Mouse (Mus musculus) midbrain, embryonic 15.5 days (tissue): ENCODE data around the gene Ncf1. TPM values are rescaled to one million over a fixed set of nuclear protein-coding genes. Genes with fewer than 3 reads are reported as not detected.
A peak's percentile ranks its signal among the peaks of the same experiment; 100 is the strongest.

Experiments
- ATAC-seq: fragments of 200-750 bp; cut with Nextera tagmentation; replicated peaks from 2 replicates; pipeline ENCODE4 v1.8.0; 2017; ENCODE audit warnings: moderate TSS enrichment
- H3K27ac ChIP-seq: fragments of 300-500 bp; sonication (generic); 2 replicates; pipeline ENCODE4 v1.5.1; 2015; ENCODE audit warnings: mild to moderate bottlenecking, inconsistent platforms
- H3K27me3 ChIP-seq: fragments of 300-500 bp; sonication (generic); replicated peaks from 2 replicates; pipeline ENCODE4 v1.6.1; 2015; ENCODE audit warnings: inconsistent platforms
- H3K36me3 ChIP-seq: fragments of 300-500 bp; sonication (generic); replicated peaks from 2 replicates; pipeline ENCODE4 v1.6.1; 2015; ENCODE audit warnings: inconsistent platforms
- H3K4me1 ChIP-seq: fragments of 300-500 bp; sonication (generic); 2 replicates; pipeline ENCODE4 v1.6.1; 2015; ENCODE audit warnings: inconsistent platforms
- H3K4me2 ChIP-seq: fragments of 300-500 bp; sonication (generic); 2 replicates; pipeline ENCODE4 v1.6.1; 2015; ENCODE audit warnings: inconsistent platforms, mild to moderate bottlenecking, moderate library complexity
- H3K4me3 ChIP-seq: fragments of 300-500 bp; sonication (generic); 2 replicates; pipeline ENCODE4 v1.5.1; 2015; ENCODE audit warnings: mild to moderate bottlenecking, inconsistent platforms
- H3K9ac ChIP-seq: fragments of 300-500 bp; sonication (generic); 2 replicates; pipeline ENCODE4 v1.6.1; 2015; ENCODE audit warnings: mild to moderate bottlenecking, inconsistent platforms
- H3K9me3 ChIP-seq: fragments of 300-500 bp; sonication (generic); 2 replicates; pipeline ENCODE4 v1.6.1; 2016; ENCODE audit warnings: inconsistent platforms
- WGBS: fragments of 180-500 bp; shearing (Covaris S2); methylation state at CpG from one replicate; pipeline ENCODE4 v1.1.7; 2015; ENCODE audit warnings: mixed read lengths; 5-methylcytosine and 5-hydroxymethylcytosine counted together
- polyA plus RNA-seq: library from polyadenylated mRNA; unstranded; fragments of >200 nt; fragmentation: Nextera tagmentation; extraction: Ambion mirVana; gene quantifications from 2 replicates; pipeline ENCODE4 v1.2.1, GENCODE M21; 2015

The Ncf1 gene
- polyA plus RNA-seq, 1 experiment from 2014 or later = 3.3 TPM

DNA sequence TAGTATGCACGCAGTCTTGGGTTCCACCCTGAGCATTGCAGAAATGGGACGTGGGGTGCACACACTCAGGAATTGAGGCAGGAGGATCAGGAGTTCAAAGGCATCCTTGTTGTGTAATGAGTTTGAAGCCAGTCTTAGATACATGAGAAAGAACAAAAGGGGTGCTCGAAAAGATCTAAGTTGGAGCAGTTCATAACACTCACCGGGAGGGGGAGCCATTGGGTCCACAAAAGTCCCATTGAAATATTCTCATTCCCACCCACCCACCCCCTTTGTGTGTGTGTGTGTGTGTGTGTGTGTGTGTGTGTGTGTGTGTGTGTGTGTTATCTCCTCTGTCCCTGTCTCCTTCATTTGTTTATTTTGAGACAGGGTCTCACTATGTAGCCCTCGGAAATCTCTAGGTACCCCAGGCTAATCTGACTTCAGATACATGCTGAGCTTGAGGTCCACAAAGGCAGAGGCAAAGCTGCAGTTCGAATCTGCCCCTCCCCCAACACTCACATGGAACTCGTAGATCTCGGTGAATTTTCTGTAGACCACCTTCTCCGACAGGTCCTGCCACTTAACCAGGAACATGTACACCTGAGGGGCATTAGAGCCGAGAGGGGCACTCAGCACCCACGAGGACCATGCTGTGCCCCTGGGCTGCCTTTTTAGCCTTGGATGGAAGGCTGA, 1.7 kb downstream of the Ncf1 start:
- Histone ChIP-seq H3K4me3 (no peak overlapping the region), H3K9ac (no peak overlapping the region), H3K27ac (no peak overlapping the region), H3K36me3 (no peaks in the 10 kb centered on the region), H3K4me1 (no peaks in the 10 kb centered on the region), H3K9me3 (no peaks in the 10 kb centered on the region), H3K27me3 (peaks cover 3% of the 10 kb centered on the region; the same call in 1 of the 2 replicates), H3K4me2 (no peak overlapping the region)
- 34% methylated on average over 11 of the region's 11 CpGs for WGBS
- ATAC-seq = no peak

DNA sequence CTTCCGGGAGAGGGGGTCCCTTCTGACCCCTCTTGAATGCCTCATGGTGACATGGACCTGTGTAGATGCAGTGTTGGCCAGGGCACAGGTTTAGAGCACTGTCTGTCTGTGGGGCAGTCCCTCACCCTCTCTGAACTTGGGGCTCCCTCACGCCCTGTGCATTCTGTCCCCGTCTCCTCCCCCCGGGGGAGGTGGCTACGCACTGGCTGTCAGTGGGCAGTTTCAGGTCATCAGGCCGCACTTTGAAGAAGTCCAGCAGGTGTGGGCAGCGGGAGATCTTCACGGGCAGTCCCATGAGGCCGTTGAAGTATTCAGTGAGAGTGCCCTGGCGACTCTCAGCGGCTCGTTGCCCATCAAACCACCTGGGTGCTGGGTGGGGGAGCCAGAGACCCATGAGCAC, 2.5 kb downstream of the Ncf1 start:
- no peaks in the 10 kb centered on the region for H3K9me3 ChIP-seq
- no peak overlapping the region for H3K4me3 ChIP-seq
- no peak overlapping the region for H3K27ac ChIP-seq
- H3K36me3 ChIP-seq = no peaks in the 10 kb centered on the region
- H3K4me2 ChIP-seq = no peak overlapping the region
- peaks cover 4% of the 10 kb centered on the region for H3K4me1 ChIP-seq
- no peak overlapping the region for H3K9ac ChIP-seq
- ATAC-seq = 0 out of 2 replicates have a peak, but pooled peaks have one; percentile 35
- peaks cover 9% of the 10 kb centered on the region for H3K27me3 ChIP-seq
- WGBS = 71% methylated on average over 12 of the region's 12 CpGs

DNA sequence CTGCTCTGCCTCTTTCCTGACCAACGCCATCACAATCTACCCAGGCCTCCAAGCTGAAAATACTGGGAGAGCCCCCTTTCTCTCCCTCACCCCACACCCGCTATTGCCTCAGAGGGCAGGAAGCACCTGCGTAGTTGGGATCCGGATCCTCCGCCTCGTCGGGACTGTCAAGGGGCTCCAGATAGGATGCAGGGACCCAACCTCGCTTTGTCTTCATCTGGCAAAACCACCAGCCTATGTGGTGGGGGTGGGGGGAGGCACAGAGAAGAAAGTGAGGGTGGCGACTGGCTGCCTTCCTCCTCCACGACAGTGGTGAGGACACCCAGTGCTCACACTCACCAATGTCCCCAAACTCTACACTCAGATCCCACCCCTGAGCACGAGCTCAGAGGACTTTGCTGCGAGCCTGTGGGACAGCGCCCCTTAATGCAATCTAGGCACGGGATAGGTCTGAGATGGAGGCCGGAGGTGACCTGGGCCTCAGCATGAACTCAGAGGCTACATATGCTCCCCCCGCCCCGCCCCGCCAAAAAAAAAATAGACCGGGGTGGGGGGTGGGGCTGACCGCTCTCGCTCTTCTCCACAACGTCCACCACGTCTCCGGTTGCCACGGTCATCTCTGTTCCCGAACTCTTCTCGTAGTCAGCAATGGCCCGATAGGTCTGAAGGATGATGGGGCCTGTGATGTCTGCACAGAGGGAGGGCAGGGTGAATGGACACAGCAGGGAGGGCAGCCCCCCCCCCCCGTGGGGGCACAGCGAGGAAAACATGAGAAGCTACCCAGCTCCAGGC, 4.1 kb downstream of the Ncf1 start:
- Histone ChIP-seq H3K4me1 (peaks cover 7% of the 10 kb centered on the region), H3K27me3 (peaks cover 9% of the 10 kb centered on the region), H3K9ac (no peak overlapping the region), H3K36me3 (no peaks in the 10 kb centered on the region), H3K4me2 (no peak overlapping the region), H3K27ac (no peak overlapping the region), H3K4me3 (no peak overlapping the region), H3K9me3 (no peaks in the 10 kb centered on the region)
- WGBS = 81% methylated on average over 30 of the region's 30 CpGs
- ATAC-seq = no peak

DNA sequence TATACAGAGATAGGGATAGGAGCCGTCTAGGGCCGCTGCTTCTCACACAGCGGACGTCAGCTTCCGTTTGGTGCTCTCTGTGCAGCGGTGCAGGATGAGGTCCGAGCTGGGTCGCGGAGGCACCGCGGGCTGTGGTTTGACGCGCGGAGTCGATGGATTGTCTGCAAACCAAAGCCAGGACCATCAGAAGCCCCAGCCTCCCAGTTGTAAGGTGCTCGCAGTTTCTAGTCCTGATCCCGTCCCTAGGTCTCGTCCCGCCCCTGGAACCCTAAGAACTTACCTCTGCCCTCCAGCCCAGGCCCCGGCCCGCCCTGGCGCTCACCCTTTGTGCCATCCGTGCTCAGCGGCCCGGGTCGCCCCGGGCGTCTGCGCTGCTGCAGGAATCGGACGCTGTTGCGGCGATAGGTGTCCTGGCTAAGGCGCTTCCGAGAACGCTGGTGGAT, 7.7 kb downstream of the Ncf1 start:
- Histone ChIP-seq H3K9ac (peak overlapping the region; percentile 40), H3K4me1 (peaks cover 7% of the 10 kb centered on the region), H3K27me3 (peaks cover 9% of the 10 kb centered on the region), H3K27ac (no peak overlapping the region), H3K4me3 (peak overlapping the region; percentile 31), H3K36me3 (peaks cover 2% of the 10 kb centered on the region; the same call in 1 of the 2 replicates), H3K4me2 (peak overlapping the region; percentile 60), H3K9me3 (no peaks in the 10 kb centered on the region)
- WGBS = under 1% methylated on average over 36 of the region's 36 CpGs
- no peak for ATAC-seq

DNA sequence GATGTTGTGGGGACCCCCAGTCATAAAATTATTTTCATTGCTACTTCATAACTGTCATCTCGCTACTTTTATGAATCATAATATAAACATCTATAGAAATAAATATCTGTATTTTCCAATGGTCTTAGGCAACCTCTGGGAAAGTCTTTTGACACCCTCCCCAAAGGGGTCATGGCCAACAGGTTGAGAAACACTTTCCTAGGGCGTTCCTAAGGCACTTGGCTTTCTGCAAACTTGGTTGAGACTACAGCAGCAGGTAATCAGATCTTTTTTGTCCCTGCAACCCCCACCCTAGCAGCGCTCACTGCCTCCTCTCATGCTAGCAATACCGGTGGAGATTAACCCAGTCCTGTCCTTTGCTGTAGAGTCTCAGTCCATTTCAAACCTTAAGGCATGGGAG, 8.1 kb downstream of the Ncf1 start:
- H3K9me3 ChIP-seq = no peaks in the 10 kb centered on the region
- H3K4me2 ChIP-seq = peak overlapping the region; percentile 60
- ATAC-seq = no peak
- H3K9ac ChIP-seq = no peak overlapping the region
- peaks cover 7% of the 10 kb centered on the region for H3K4me1 ChIP-seq
- H3K4me3 ChIP-seq = no peak overlapping the region
- no peak overlapping the region for H3K27ac ChIP-seq
- H3K36me3 ChIP-seq = peaks cover 6% of the 10 kb centered on the region; the same call in 1 of the 2 replicates
- H3K27me3 ChIP-seq = peaks cover 9% of the 10 kb centered on the region
- WGBS = 45% methylated on average over 4 of the region's 4 CpGs

DNA sequence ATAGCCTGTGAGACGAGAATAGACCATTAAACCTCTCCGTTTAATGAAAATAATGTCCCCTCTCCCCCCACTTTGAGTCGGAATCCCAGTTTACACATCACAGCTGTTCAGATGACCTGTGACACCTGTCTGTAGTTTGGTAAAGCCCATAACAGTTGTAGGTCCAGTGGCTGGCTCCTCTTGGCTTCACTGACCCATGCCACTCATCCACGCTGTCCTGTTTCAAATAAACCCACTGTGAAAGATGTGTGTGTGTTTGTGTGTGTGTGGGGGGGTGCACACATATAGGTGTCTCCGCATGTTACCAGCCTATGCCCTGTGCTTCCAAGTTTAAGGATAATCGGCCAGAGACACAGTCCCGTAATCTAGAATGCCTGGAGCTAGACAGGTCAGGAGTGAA, 11.5 kb downstream of the Ncf1 start:
- ATAC-seq = no peak
- Histone ChIP-seq H3K4me3 (no peak overlapping the region), H3K9me3 (no peaks in the 10 kb centered on the region), H3K27ac (no peak overlapping the region), H3K4me2 (no peak overlapping the region), H3K9ac (no peak overlapping the region), H3K4me1 (peaks cover 7% of the 10 kb centered on the region), H3K36me3 (peaks cover 10% of the 10 kb centered on the region; the same call in 1 of the 2 replicates), H3K27me3 (peaks cover 8% of the 10 kb centered on the region)
- WGBS = 94% methylated on average over 7 of the region's 7 CpGs

DNA sequence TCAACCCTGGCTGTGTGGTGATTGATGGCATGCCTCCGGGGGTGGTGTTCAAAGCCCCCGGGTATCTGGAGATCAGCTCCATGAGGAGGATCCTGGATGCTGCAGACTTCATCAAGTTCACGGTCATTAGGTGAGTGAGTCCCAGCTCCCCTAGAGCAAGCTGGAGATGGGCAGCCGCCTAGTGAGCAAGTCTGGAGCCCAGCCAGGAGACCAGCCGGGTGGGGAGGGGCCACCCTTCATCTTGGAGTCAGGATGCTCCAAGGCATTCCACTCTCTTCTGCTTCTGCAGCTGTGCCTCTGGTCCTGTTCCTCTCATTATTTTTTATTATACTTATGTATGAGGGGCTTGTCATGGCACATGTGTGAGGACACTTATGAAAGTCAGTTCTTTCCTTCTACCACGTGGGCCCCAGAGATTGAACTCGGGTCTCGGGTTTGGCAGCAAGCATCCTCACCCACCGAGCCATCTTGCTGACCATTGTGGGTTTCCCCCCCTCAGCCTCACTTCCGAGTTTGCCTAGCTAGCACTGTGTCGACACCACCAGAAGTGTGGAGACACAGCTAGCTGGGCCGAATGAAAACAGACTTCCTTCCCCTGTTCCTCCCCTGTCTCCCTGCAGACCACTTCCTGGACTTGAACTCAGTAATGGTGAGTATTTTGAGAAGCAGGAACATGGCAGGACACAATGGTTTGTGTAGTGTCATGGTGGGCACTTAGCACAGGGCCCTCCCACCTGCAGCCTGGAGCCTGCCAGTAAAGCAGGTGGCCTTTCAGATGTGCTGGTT, 15.2 kb downstream of the Ncf1 start:
- H3K36me3 ChIP-seq = peaks cover 14% of the 10 kb centered on the region; the same call in 1 of the 2 replicates
- no peak overlapping the region for H3K4me2 ChIP-seq
- no peaks in the 10 kb centered on the region for H3K9me3 ChIP-seq
- ATAC-seq = no peak
- no peaks in the 10 kb centered on the region for H3K27me3 ChIP-seq
- H3K4me3 ChIP-seq = no peak overlapping the region
- WGBS = 84% methylated on average over 12 of the region's 12 CpGs
- no peak overlapping the region for H3K27ac ChIP-seq
- H3K9ac ChIP-seq = no peak overlapping the region
- no peaks in the 10 kb centered on the region for H3K4me1 ChIP-seq

DNA sequence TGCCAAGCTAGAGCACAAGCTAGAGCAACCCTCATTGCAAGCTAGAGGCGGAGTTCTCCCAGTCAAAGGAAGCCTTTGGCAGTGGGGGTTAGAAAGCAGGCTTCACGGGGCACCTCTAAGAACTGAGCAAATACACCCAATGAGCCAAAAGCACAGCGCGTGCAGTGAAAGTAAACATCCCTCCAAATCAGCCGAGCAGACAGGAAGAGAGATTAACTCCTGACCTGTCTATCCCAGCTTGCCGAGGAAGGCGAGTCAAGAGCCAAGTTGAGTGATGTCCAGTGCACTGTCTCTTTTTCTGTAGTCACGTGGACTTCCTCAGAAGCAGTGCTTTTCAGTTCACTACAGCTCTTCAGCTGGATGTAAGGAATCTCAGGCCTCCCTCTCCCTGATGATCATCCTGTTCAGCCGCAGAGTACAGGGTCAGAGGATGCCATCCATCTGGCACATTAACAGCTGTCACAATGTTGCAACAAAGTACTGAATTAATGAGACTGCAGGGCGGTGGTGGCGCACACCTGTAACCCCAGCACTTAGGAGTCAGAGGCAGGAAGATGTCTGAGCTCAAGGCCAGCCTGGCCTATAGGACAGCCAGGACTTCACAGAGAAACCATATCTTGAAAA, 19.4 kb downstream of the Ncf1 start:
- Histone ChIP-seq H3K36me3 (peaks cover 6% of the 10 kb centered on the region; the same call in 1 of the 2 replicates), H3K9ac (no peak overlapping the region)
- 69% methylated on average over 11 of the region's 11 CpGs for WGBS

DNA sequence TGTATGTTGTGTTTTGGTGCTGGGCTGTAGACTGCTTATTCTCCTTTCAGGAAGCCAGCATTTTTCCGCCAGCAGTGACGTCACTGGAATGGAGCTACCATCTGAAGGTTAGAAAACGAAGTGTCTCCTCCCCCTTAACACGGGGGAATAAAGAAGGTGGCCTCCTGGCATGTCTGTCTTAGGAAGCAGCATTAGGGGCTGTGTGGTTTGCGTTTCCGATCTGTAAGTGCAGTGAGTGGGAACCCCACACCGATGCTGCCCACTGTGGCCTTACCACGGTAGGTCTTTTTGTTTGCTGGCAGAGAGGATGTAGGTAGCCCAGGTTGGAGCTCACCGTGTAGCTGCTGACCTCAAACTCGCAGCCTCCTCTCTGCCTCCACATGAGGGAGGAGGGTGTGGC, 22.7 kb downstream of the Ncf1 start:
- Histone ChIP-seq H3K9me3 (no peaks in the 10 kb centered on the region), H3K36me3 (peaks cover 21% of the 10 kb centered on the region; the same call in 1 of the 2 replicates), H3K27ac (no peak overlapping the region), H3K9ac (no peak overlapping the region), H3K4me2 (no peak overlapping the region), H3K27me3 (no peaks in the 10 kb centered on the region), H3K4me1 (no peaks in the 10 kb centered on the region), H3K4me3 (no peak overlapping the region)
- WGBS = 82% methylated on average over 10 of the region's 10 CpGs
- ATAC-seq = no peak

More for the DNA sequence above, 19.4 kb downstream of the Ncf1 start:
- no peaks in the 10 kb centered on the region for H3K9me3 ChIP-seq
- H3K27ac ChIP-seq = no peak overlapping the region
- H3K4me1 ChIP-seq = no peaks in the 10 kb centered on the region
- no peaks in the 10 kb centered on the region for H3K27me3 ChIP-seq
- ATAC-seq = no peak
- H3K4me2 ChIP-seq = no peak overlapping the region
- H3K4me3 ChIP-seq = no peak overlapping the region

DNA sequence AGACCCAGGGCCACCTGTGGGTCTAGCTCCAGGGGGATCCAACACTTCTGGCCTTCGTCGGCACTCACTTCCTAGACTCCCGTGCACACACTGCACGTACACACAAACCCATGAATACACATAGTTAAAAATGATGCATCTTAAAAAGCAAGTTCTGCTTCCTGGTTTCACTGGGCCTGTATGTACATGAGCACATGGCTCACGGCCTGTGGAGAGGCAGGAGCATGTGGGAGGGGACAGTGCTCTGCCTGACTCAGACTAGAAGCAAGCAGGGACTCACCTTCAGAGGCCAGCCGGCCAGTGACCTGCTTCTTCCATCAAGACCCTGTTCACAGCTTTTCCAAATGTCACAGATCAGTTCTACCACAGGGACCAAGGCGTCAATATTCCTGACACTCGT, 35.8 kb downstream of the Ncf1 start:
- Histone ChIP-seq H3K27me3 (no peaks in the 10 kb centered on the region), H3K9me3 (no peaks in the 10 kb centered on the region), H3K4me1 (no peaks in the 10 kb centered on the region), H3K9ac (no peak overlapping the region), H3K4me3 (no peak overlapping the region), H3K27ac (no peak overlapping the region), H3K36me3 (peaks cover 9% of the 10 kb centered on the region), H3K4me2 (no peak overlapping the region)
- no peak for ATAC-seq
- 87% methylated on average over 8 of the region's 8 CpGs for WGBS

DNA sequence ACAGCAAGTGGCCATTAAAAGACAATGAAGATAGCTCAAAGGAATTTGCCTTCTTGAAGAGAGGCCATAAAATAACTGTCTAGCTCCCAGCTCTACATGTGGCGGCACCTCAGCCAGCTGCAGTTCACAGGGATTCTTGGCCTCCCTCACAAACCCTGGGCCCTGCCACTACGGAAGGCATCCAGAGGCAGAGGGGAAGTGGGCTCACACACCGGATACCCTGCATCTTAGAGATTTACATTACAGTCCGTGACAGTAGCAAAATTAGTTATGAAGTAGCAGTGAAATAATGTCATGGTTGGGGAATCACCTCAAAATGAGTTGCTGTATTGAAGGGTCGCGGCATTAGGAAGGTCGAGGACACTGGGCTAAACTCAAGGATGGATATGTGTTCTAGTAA, 40.9 kb downstream of the Ncf1 start:
- Histone ChIP-seq H3K9me3 (no peaks in the 10 kb centered on the region), H3K4me3 (no peak overlapping the region), H3K27me3 (no peaks in the 10 kb centered on the region), H3K27ac (no peak overlapping the region), H3K4me2 (no peak overlapping the region), H3K9ac (no peak overlapping the region), H3K36me3 (no peaks in the 10 kb centered on the region; the same call in 1 of the 2 replicates), H3K4me1 (peaks cover 1% of the 10 kb centered on the region)
- WGBS = 88% methylated on average over 7 of the region's 7 CpGs
- no peak for ATAC-seq
